Mouse (Mus musculus) macrophage (primary cell): ENCODE measurements around the gene Snn. TPM values are rescaled to one million over a fixed set of nuclear protein-coding genes. Genes with fewer than 3 reads are reported as not detected.

Experiments
- H3K27ac ChIP-seq: fragments of 350-480 bp; formaldehyde crosslinking; 2 replicates; pipeline ENCODE4 v1.9.0; 2021
- H3K36me3 ChIP-seq: fragments of 350-480 bp; formaldehyde crosslinking; 2 replicates; pipeline ENCODE4 v1.9.0; 2021; ENCODE audit errors: inconsistent target
- H3K4me3 ChIP-seq: fragments of 350-480 bp; formaldehyde crosslinking; 2 replicates; pipeline ENCODE4 v1.9.0; 2021; ENCODE audit errors: inconsistent target
- H3K79me2 ChIP-seq: fragments of 350-480 bp; formaldehyde crosslinking; 2 replicates; pipeline ENCODE4 v1.9.0; 2021; ENCODE audit errors: inconsistent target
- WGBS: methylation state at CpG from one replicate; pipeline ENCODE4 v1.1.7; 2026; ENCODE audit warnings: inconsistent platforms; ENCODE audit not compliant: missing documents; 5-methylcytosine and 5-hydroxymethylcytosine counted together
- polyA plus RNA-seq: library from polyadenylated mRNA; stranded (reverse); fragments of 250-400 nt; gene quantifications from 3 replicates; pipeline ENCODE4 v1.2.4, GENCODE M21; 2018; ENCODE audit warnings: inconsistent platforms

The Snn gene
- polyA plus RNA-seq, 1 experiment from 2014 or later: 5.0 TPM

DNA sequence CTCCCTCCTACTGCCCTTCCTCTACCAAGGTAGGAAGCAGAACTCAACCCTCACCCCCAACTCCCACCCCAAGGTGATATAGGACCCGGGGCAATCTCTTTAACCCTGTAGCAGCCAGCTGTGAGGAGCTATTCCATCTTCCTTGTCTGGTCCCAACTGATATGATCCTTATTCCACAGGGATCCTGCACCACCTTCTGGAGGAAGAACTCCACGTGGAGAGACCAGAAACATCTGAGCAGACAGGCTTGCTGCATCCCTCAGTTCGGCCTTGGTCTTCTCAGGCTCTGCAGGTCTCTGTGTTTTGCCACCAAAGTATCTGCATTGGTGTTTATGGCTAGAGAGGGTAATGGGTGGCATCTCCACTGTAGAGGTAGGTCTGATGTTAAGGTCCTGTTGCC, 29.4 kb upstream of the Snn start:
- H3K79me2 ChIP-seq: no peaks in the 10 kb centered on the region; the same call in 1 of the 2 replicates
- 85% methylated on average over 3 of the region's 3 CpGs for WGBS
- H3K4me3 ChIP-seq: no peak overlapping the region
- no peak overlapping the region for H3K27ac ChIP-seq
- H3K36me3 ChIP-seq: no peaks in the 10 kb centered on the region

DNA sequence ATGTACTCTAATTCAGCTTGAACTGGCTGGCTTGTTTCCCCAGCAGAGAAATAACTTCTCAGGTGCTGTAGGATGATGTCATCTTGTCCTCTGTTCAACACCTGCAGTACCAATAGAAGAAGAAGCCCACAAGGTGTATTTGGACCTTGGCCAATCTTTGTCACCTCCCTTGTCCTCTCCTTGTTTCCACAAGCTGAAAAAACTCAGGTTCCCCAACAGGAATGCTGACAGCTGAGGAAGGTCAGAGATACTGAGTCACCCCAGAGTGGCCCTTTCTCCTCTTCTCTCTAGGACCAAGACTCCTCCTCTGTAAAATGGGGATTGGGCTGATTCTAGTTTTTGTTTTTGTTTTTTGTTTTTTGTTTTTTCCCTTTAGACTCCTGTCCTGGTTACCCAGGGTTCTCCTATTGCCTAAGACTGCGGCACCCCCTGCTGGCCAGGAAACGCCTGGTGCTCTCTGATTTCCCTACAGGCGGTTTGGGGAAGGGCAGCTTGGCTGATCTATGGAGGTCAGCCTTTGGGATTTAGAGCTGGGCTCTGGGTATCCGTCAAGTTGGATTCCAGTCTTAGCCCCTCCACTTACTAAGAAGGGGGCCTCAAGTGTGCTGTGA, 26.4 kb upstream of the Snn start:
- Histone ChIP-seq H3K79me2 (no peaks in the 10 kb centered on the region; the same call in 1 of the 2 replicates), H3K4me3 (no peak overlapping the region), H3K27ac (no peak overlapping the region), H3K36me3 (no peaks in the 10 kb centered on the region)
- 0% methylated on average over 4 of the region's 4 CpGs for WGBS

DNA sequence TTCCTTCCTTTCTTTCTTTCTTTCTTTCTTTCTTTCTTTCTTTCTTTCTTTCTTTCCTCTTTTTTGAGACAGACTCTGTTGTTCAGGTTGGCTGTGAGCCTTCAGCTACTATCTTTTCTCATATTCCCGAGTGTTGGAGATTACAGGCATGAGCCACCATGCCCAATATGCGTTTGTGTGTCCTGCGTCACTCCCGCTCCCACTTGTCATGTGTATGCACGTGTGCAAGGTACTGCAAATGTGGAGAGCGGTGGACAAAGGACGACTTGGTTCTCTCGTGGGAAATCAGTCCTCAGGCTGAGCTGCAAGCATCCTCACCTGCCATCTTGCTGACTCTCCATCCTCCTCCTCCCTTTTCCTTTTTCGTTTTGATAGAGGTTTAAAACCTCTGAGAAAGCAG, 25.5 kb upstream of the Snn start:
- Histone ChIP-seq H3K36me3 (no peaks in the 10 kb centered on the region), H3K27ac (no peak overlapping the region), H3K4me3 (no peak overlapping the region), H3K79me2 (no peaks in the 10 kb centered on the region; the same call in 1 of the 2 replicates)
- WGBS: 91% methylated on average over 9 of the region's 9 CpGs

DNA sequence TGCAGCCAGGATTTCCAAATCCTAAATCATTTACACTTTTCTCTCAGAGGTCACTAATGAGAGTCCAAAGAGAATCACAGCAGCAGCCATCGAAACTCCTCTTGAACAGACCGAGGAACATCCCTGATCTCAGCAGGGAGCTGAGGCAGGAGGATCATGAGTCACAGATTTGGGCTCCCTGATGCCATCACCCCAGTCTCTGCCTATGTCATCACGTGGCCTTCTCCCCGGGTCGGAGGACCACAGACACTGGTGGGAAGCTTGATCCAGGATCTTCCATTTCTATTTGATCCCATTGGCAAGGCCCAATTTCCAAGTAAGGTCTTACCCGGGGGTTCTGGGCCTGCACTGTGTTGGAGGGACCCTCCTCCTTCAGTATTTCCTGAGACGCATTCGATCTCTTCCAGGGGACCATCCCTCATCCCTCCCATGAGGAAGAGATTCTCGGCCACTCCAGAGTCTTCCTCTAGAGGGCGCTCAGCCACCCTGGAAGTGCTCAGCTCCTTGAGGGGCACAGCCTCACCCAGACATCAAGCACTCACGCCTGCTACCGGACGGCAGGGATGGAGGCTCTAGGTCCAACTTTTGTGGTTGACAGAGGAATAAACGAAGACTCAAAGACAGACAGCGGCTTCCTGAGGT, 24.8 kb upstream of the Snn start:
- Histone ChIP-seq H3K36me3 (no peaks in the 10 kb centered on the region), H3K4me3 (no peak overlapping the region), H3K27ac (no peak overlapping the region), H3K79me2 (no peaks in the 10 kb centered on the region; the same call in 1 of the 2 replicates)
- 29% methylated on average over 15 of the region's 15 CpGs for WGBS

DNA sequence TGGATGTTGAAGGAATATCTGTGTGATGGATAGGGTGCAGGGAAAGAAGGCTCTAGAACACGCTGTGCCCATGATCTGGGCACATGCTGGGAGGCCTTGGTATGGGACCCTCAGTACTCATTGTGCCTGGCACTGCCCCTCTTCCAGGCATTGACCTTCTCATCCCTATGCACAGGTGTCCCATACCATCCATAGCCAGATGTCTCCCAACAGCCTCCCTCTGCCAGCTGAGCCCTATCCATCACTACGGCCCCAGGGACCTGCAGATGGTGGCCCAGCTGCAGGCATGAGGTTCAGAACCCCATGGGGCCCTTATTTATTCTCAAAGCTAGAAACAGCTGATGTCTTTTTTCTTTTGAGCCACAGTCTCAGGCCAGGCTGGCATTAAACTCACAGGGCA, 20.1 kb upstream of the Snn start:
- H3K36me3 ChIP-seq: no peaks in the 10 kb centered on the region
- 100% methylated on average over 2 of the region's 2 CpGs for WGBS
- H3K79me2 ChIP-seq: no peaks in the 10 kb centered on the region
- H3K4me3 ChIP-seq: no peak overlapping the region
- H3K27ac ChIP-seq: no peak overlapping the region

DNA sequence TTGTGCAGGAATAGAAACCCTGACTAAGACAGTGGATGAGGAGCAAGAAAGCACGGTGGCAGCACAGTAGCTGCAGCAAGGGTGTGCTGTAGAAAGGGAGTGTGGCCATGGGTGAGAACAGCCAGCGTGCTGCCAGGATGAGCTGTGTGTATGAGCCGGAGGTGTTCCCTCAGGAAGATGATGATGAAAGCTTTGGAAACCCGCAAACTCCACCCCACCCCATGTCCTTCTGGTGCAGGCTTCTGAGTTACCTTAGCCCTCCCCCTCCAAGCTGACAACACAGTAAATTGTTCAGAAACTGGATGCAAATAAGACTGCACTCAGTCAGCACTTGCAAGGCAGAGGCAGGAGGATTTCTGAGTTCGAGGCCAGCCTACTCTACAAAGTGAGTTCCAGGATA, 17.5 kb upstream of the Snn start:
- WGBS: 98% methylated on average over 4 of the region's 5 CpGs
- Histone ChIP-seq H3K4me3 (no peak overlapping the region), H3K27ac (no peak overlapping the region), H3K79me2 (no peaks in the 10 kb centered on the region), H3K36me3 (no peaks in the 10 kb centered on the region)

DNA sequence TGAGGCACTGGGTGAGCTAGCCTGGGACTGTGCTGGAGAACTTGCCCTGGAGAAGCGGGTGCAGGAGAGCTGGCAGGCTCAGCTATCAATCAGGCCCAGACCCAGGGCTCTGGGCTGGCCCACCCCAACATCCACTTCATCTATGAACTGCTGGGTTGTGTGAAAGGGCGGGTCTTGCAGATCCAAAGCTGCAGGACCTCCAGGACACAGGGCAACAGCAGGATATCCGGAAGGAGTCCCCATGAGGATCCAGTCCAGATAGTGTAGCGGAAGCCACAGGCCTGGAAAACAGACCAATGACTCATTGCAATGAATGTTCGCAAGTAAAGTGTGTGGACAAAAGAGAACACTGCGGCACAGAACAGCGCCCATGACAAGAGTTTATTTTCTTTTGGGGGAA, 14.3 kb upstream of the Snn start:
- Histone ChIP-seq H3K27ac (no peak overlapping the region), H3K4me3 (no peak overlapping the region), H3K79me2 (no peaks in the 10 kb centered on the region), H3K36me3 (no peaks in the 10 kb centered on the region)
- WGBS: 94% methylated on average over 7 of the region's 7 CpGs

DNA sequence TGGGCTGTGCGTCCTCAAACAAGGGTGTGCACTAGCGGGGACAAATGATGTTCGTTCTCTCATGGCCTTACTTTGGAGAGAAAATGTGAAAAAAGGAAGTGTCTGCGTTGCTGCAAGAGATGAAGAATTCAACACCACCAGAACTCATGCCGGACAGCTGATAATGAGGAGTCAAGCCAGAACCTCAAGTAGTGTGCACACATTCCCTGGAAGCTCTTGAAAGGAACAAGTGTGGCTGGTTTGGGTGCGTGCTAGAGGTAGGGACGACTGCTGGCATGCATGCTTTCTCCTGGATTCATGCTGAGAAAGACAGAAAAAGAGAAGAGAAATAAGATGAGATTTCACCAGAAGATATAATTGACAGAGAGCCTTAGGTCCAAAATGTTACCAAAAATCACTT, 13.6 kb upstream of the Snn start:
- no peaks in the 10 kb centered on the region for H3K36me3 ChIP-seq
- H3K79me2 ChIP-seq: no peaks in the 10 kb centered on the region
- no peak overlapping the region for H3K27ac ChIP-seq
- WGBS: 39% methylated on average over 7 of the region's 7 CpGs
- no peak overlapping the region for H3K4me3 ChIP-seq

DNA sequence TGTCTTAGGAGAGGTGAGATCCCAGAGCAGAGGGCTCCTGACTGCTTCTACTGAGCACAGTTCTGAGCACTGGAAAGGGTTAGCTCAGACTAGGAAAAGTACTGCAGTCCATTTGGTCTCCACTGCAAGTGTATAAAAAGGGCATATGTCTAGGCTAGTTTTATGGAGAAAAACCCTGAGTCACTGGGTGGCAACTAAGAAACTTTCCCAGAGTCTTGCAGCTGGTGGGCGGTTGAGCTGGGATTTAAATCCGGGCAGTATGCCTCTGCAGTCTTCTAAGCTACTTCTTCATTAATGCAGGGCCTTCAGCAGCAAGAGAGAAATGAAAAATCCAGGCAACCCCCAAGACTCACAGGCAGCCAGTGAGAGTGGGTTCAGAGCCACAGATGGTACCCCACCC, 10.5 kb upstream of the Snn start:
- Histone ChIP-seq H3K36me3 (no peaks in the 10 kb centered on the region), H3K4me3 (no peak overlapping the region), H3K79me2 (no peaks in the 10 kb centered on the region), H3K27ac (no peak overlapping the region)
- 95% methylated on average over 2 of the region's 2 CpGs for WGBS

DNA sequence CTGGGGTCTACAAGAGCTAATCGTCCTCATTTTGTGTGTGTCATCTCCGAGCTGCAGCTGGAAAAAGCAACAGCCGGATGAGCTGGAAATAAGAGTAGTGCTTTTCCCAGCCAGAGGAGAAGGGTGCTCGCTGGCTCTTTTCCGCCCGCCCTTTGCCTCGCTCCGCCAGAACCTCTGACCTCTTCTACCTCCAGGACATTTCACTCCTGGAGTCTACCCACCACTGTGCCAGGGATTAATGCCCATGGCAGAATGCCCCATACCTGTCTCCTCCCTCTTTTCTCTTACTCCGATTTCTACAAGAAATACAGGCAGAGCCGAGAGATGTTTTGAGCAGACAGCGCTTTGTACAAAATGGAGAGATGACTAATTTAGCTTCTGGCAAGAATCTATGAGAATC, 9.6 kb upstream of the Snn start:
- Histone ChIP-seq H3K27ac (no peak overlapping the region), H3K4me3 (no peak overlapping the region), H3K79me2 (no peaks in the 10 kb centered on the region), H3K36me3 (no peaks in the 10 kb centered on the region)
- WGBS: 97% methylated on average over 11 of the region's 11 CpGs

DNA sequence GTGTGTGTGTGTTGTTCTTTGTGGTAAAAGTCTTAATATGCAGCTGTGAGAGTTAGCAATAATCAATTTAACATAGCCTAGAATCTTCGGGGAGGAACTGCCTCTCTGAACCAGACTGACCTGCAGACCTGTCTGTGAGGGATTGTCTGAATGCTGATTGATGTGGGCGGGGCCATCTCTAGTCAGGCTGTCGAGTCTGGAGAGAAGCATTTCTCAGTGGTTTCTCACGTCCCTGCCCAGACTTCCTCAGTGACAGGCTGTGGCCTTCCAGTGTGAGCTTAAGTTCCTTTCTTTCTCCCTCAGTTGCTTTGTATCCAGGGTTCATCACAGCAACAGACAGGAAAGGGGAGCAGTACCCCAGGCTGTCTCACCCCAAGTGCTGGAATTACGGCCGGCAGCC, 6.3 kb upstream of the Snn start:
- H3K36me3 ChIP-seq: no peaks in the 10 kb centered on the region
- no peaks in the 10 kb centered on the region for H3K79me2 ChIP-seq
- H3K4me3 ChIP-seq: no peak overlapping the region
- H3K27ac ChIP-seq: no peak overlapping the region
- WGBS: 63% methylated on average over 6 of the region's 6 CpGs

DNA sequence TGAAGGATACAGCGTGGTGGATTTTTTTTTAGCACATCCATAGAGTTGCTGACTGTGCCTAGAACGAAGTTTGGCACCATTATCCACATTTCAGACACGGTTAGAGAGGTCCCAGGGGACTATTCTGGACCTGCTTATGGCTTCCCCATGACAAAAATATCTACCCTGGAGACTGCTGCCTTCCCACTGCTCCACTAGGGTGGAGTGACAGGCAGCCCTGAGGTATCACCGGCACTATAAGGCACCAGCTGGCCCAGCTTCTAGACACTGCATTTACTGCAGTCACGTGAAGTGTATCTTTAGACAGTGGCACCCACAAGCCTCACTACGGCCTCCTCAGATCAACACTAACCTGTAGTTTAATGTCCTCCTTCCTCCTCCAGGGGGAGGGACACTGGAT, 5.9 kb upstream of the Snn start:
- WGBS: 93% methylated on average over 6 of the region's 6 CpGs
- Histone ChIP-seq H3K27ac (no peak overlapping the region), H3K36me3 (no peaks in the 10 kb centered on the region), H3K4me3 (no peak overlapping the region), H3K79me2 (no peaks in the 10 kb centered on the region)

DNA sequence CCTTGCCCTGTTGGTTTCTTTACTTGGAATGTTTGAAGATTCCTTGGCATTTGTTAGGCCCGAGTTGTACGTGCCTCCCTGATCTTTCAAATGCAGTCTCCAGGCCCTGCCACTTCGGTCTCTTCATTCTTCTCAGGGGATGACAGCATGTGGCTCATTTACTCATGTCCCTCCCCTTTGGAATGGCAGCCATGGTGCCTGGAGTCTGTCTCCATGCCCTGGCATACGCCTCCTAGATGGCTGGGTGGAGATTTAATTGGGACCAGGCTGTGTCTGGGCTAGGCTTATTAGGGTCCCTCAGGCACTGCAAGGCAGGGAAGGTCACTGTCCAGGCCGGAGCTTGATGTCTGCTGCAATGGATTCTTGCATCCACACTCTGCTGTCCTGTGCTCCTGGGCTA, 4.8 kb upstream of the Snn start:
- Histone ChIP-seq H3K27ac (no peak overlapping the region), H3K36me3 (no peaks in the 10 kb centered on the region), H3K79me2 (no peaks in the 10 kb centered on the region), H3K4me3 (no peak overlapping the region)
- 94% methylated on average over 5 of the region's 5 CpGs for WGBS

DNA sequence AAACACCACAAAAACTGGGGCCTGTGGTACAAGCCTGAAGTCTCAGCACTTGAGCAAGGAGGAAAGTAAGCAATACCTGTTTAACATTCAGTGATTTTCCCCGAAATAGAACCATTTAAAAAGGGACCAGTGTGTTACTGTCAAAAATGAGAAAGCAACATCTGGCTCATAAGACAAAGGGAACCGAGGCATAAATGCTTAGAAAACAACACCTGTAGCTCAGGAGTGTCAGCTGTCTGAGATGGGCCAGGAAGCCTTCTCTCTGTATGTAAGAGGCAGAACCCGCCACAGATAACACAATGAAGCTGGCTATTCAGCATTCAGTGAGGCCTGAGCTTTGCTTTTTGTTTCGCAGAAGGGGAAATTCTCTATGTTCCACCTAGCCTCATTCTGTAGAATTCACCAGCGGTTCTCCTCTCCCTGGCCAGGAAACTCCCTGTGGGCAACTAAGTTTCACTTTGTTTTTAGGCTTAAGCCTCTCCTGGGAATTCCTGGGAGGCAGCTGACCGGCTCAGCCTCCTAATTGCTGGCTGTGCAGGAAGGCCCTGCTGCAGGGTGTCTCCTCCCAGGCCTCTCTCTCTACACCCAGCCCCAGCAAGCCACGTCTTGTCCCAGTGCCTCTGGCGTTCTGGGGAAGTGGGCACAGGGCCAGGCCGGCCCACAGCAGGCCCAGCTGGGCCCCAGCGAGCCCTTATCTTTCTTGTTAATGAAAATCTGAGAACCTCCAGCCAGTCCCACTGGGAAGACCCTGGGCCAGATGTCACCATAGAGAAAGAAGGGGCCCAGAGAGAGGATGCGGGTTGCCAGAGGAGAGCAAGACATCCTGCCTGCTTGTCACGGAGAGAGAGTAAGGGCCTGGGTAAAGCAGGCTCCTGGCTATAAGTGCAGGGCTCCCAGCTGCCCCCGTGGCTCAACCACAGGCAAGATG, 2.3 kb downstream of the Snn start:
- H3K4me3 ChIP-seq: no peak overlapping the region
- no peaks in the 10 kb centered on the region for H3K36me3 ChIP-seq
- 43% methylated on average over 13 of the region's 13 CpGs for WGBS
- H3K79me2 ChIP-seq: no peaks in the 10 kb centered on the region
- no peak overlapping the region for H3K27ac ChIP-seq

DNA sequence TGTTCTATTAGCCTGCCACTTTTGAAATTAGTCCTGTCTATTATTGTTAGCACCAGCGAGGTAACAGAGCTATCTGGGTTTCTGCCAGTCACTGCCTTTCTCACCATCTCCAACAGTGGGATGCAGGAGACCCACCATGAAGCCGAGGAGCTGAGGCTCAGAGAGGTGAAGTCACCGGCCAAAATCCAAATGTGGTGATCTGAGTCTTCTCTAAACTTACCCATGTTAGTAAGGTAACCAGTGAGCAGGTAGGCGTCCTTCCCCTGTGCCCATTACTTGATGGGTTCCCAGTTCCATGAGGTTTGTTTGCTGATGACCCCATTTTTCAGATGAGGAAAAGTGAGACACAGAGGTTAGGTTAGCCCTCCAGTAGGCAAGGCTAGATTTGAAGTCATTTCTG, 3.6 kb downstream of the Snn start:
- Histone ChIP-seq H3K79me2 (no peaks in the 10 kb centered on the region), H3K4me3 (no peak overlapping the region), H3K27ac (no peak overlapping the region), H3K36me3 (no peaks in the 10 kb centered on the region)
- WGBS: 85% methylated on average over 4 of the region's 4 CpGs
